Mouse (Mus musculus) left cerebral cortex, postnatal 4 days (tissue): ENCODE data around the gene Cnst. TPM values are rescaled to one million over a fixed set of nuclear protein-coding genes. Genes with fewer than 3 reads are reported as not detected.
"Not testable (repeated sequence)": the region's sequence is repeated elsewhere in the genome, so short reads cannot be mapped to it uniquely, and the experiment has no call there.

Experiments used
- DNase-seq: peaks from one replicate; pipeline ENCODE4 v3.0.0-alpha.2; 2022
- intact Hi-C: fragments of 180-260 bp; cut with DNase I; formaldehyde crosslinking; loops from one replicate; pipeline ENCODE4 v1.15.1; 2025
- total RNA-seq, 2 experiments: library from RNA; stranded (reverse); gene quantifications; 2 replicates each; pipeline ENCODE4 v1.2.3; 2021

The Cnst gene
- total RNA-seq: 10 to 100 TPM; 26.3 to 28.9 TPM

DNA sequence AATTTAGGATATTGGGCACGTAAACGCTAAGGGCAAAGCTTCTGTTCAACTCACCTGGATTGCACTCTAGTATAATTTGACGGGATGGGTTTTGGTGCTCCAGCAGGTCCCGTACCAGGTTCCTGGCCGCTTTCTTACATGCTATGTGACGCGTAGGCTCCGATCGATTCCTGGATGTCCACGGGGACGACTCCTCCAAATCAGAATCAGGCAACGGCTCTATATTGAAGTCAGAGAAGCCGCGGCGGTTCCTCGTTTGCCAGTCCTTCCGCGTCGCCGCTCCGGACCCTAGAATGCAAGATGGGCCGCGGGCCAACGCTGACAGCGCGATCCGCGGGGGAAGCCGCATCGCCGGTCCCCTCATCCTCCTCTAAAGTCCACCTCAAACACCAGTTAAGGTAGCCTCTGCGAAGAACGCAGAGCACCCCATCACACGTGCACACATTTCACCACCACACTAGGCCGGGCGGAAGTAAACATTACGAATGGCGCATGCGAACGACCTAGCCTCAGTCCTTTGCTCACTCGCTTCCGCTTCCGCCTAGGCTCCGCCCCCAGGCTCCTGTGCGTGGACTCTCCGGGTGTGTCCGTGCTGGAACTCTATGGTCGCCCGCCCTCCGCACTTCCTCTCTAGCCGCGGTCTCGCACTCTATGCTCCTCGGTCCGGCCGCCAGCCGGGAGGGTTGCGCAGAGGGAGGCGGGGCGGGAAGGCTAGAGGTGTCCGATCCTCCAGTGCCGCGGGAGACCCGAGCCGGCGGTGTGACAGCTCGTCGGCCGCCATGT is at the start of gene Cnst, which contains the start of gene Tfb2m:
Cnst (plus strand) TSS at position 603 of the 783 bp plus-strand sequence.
Tfb2m (minus strand) TSS at position 500 of the 783 bp plus-strand sequence.
- peak; percentile 98 for DNase-seq
- intact Hi-C loops: not testable (repeated sequence)

DNA sequence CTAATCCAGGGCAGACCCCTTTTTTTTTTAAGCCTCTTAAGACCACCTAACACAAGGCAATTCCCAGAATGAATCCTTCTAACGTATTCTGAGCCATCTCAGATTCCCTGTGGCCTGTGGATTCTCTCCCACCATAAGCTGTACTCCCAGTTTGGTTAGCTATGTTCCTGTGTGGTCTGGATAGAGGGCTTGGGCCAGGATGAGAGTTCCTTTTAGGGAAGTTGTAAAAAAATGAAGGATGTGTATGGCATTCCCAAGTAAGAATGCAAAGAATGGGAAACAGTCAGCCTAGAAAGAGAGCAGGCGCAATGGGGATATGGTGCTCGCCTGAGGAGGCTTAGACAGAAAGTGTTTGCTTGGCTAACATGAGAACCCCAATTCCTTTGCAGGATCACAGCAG is 46.9 kb upstream of the Cnst start:
- intact Hi-C loops: no loop called here
- DNase-seq: no peak

DNA sequence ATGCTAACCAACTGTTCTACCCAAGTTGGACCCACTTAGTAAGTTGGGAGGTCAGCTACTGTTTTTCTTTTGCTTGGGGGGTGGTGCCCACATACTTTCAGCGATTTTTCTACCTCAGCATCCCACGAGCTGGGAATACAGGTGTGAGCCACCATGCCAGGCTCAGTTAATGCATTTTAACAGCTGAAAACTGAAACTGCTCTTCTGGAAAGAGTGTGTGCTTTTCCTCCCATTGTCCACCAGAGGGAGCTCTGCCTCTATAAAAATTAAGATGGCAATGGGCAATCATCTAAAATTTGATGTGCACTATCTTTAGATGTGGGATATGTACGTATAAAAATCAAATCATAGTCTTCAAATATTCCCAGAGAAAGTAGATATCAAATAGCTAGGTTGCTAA is 43.6 kb upstream of the Cnst start:
- DNase-seq: no peak
- intact Hi-C loops: loop anchor here (5.0 to 10.0 kb wide), 2 partner anchors 162 to 235 kb away; partner anchors contain the start of gene Sccpdh

DNA sequence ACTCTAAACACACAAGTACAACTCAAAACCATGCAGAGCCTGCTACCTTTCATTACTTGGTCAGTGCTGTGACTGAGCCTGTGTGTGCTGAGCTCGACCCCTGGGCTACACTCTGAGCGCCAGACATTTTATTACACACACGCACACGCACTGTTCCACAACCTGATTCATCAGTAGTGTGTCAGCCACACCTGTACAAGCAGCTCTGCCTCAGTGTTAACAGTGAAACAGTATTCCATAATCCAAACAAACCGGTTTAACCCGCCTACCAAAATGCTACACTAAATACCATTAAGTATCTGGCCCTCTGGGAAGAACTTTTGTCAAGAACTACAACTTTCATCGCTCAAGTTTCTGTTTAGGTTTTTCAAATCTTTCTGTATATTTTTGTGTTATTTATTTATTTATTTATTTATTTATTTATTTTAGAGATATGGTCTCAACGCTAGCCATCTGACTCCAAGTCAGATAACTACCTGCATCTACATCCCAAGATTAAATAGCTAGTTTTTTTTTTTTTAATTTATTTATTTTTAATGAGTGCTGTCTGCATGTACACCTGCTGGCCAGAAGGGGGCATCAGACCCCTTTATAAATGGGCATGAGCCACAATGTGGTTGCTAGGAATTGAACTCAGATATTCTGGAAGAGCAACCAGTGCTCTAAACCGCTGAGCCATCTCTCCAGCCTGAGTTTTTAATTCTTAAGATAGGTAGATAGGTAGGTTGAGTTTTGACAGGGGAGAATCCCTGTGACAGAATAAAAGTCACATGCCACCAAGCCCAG is 39.4 kb upstream of the Cnst start:
- intact Hi-C loops: loop anchor here (5.0 to 10.0 kb wide), 2 partner anchors 116 to 158 kb away; partner anchors contain the start of gene Sccpdh
- DNase-seq: no peak

DNA sequence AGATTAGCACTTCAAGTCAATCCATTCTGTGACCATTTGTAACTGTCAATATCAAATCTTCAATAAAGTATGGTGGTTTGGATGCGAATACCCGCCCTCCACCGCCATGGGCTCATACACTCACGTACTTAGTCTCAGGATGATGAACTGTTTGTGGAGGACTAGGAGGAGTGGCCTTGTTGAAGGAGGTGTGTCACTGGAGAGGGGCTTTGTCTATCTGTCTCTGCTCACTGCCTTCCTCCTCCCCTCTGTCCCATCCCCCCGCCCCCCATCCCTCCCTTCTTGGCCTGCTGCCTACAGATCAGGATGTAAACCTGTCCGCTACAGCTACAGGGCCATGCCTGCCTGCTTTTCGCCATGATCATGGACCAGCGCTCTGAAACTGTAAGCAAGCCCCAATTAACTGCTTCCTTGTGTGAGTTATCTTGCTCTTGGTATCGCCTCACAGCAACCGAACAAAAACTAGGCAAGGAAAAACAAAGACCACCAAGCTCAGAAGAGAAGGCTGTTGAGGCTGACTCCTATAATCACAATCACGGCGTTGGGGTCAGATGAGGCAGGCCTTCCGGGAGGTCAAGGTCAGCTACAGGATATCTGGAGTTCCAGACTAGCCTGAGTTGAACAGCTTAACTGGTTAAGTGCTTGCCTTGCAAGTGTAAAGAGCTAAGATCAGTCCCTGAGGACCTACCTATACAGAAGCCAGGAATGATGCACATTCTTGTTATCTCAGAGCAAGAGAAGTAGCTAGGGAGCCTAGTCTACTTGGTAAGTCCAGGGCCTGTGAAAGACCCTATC is 35.4 kb upstream of the Cnst start:
- intact Hi-C loops: no loop called here
- no peak for DNase-seq

DNA sequence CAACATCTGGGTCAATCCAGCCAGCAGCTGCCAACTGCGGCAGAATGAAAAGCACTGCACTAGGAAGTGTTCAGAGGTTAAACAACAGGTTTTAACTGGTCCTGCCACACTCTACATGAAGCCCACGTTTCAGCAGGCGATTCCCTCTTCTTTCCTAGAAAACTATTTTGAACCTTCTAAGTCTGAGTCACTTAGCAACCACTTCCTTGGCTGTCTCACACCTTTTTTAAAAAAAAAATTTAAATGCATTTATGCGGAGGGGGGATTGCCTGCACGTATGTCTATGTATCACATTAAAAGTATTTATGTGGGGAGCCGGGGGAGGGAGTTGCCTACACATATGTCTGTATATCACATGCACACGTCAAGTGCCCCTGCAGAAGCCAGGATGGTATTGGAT is 34.3 kb upstream of the Cnst start:
- intact Hi-C loops: no loop called here
- DNase-seq: no peak

DNA sequence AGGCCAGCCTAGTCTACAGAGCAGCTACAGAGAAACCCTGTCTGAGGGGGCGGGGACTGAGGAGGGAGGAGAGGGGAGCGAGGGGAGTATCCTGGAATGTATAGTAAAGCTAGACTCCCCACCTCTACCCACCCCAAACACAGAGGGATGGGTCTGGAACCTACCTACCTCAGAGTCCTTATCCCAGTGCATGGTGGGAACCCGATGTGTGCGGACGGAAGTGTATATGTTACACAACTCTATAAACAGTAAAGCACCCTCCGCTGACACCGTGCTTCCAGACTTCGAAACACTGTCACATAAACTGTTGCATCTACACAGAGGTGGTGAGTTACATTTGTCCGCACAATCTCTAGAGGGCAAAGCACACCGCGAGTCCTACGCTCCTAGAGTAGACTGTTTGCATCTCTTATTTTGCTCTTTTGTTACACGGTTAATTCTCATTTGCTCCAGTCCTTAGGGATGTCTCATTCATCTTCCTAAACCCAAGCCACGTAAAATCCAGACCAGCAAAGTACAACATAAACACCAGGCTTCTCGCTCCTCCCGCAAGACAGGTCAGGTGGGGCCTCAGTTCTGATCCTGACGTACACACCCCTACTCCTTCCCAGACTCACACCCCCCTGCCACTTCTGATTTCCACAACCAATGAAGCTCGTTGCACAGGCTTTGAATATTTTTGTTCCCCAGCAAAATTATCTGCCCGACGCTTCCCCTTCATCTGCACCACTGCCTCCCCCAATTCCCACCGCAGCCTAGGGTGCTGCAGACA is 29.0 kb upstream of the Cnst start:
- peak; percentile 3 for DNase-seq
- intact Hi-C loops: no loop called here

DNA sequence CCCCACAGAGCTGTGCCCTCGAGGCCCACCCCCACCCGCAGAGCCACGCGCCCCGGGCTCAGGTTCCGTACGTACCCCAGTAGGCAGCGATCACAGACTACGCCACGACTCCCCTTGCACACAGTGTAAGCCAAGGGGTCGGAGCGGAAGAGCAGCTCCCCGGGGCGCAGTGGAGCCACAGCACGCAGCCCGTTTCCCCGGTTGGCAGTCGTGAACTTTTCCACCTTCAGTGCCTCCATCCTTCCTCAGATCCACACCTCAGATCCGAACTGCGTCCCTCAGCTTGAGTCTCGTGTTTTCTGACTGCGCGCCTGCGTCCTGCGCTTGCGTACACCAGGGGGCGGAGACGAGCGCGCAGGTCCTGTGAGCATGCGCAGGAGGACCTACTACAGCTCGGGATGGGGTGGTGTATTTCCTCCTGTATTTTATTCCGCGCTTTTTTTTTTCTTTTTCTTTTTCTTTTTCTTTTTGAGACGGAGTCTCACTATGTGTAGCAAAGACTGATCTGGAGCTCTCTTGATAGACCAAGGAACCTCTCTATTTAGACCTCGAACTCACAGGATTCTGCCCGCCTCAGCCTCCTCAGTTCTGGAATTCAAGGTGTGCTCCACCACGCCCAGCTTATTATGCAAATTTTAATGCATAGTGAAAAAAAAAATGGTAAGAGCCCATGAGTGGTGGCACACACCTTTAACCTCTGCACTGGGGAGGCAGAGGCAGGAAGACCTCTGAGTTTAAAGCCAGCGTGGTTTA is 28.3 kb upstream of the Cnst start, which contains the start of gene Smyd3:
Smyd3 (minus strand) TSS at position 329 of the 753 bp plus-strand sequence.
- DNase-seq: peak; percentile 85
- intact Hi-C loops: no loop called here

DNA sequence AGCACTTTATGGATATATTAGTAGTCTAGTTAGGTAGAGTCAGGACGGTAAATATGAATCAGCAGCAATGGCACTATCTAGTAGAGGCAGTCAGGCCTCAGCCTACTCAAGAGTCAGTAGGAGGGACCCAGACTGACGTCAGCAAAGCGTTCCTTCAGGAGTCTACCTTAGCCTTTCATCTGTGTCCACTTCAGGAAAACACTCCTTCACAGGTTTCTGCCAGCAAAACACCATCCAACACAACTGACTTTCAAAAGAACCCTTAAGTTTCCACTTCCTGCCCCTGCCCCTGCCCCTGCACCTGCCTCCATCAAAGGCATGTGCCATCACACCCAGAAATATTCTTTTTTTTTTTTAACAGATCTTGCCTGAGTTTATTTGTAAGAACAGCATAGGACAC is 26.3 kb upstream of the Cnst start:
- intact Hi-C loops: no loop called here
- DNase-seq: no peak

DNA sequence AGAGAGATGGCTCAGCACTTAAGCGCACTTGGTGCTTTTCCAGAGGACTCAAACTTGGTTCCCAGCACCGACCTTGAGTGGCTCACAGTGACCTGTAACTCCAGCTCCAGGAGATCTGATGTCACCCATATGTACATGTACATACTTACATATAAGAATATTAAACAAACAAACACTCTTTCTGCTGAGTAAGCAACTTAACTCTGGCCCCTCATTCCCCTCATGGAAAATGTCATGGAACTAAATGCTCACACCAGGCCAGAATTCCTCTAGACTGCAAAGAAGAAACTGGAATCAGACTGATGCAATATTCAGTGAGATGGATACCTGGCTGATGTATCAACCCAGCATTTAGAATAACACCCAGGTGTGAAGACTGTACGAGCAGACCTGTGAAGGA is 7.1 kb upstream of the Cnst start:
- intact Hi-C loops: no loop called here
- DNase-seq: no peak

DNA sequence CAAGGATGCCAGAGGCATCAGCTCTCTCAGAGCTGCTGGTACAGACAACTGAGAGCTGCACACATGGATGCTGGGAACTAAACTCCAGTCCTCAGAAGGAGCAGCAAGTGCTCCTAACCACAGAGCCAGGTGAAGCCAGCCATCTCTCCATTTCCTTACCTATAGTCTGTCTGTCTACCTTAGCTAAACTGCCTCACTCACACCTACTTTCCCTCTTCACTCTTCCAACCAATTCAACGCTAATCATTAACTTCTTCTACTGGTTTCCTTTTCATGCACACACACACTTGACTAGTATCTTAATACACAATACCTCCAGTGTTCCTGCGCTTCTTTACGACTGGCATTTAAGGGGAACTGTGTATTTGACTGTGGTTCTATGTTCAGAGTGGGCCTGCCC is 6.3 kb upstream of the Cnst start:
- intact Hi-C loops: no loop called here
- DNase-seq: no peak

DNA sequence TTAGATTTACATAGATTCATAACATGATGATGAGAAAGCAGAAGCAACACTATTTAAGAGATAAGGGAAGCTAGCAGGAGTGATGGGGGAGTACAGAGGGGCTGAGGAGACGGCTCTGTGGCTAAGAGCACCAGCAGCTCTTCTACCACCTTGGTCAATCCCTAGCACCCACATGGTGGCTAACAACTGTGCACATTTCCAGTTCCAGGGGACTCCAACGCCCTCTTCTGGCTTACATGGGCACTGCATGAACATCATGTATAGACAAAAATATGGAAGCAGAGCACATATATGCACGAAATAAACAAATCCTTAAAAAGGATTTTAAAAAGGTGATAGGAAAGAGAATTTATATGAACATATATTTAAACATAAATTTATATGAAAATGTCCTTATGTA is 4.7 kb upstream of the Cnst start:
- intact Hi-C loops: no loop called here
- DNase-seq: no peak

DNA sequence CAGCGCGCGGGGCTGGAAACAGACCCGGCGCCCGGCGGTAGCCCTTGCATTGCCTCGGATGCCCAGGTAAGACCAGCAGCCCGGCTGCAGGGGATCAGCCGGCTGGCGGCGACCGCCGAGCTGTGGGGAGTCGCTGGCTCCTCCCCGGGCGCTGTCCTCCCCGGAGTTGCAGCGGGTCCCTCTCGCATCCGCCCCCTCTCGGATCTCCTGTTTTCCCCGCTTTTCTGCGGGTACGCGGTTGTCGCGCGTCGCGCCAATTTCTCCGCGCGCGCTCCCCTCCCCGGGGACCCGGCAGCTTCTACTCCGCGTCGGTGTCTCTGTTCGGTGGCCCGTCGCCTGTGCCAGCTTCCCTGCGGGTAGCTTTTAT is 364 bp downstream of the Cnst start:
- DNase-seq: no peak
- intact Hi-C loops: no loop called here

DNA sequence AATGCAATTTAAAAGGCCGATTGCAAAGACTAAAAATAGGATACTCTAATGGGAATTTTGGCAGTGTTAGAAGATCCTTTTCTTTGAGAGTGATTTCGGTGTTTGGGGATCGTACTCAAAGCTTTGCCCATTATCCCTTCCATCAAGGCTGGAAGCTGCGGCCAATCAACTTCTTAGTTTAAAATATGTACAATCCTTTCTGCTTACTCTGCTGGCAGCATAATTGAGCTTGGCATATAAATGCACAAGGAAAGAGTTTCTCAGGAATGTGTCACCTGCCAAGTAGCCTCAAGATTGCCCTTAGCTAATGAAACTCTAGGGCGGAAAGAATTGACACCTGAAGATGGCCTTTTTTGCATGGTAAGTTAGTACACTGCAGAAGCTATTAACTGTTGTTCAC is 1.0 kb downstream of the Cnst start:
- intact Hi-C loops: no loop called here
- no peak for DNase-seq

DNA sequence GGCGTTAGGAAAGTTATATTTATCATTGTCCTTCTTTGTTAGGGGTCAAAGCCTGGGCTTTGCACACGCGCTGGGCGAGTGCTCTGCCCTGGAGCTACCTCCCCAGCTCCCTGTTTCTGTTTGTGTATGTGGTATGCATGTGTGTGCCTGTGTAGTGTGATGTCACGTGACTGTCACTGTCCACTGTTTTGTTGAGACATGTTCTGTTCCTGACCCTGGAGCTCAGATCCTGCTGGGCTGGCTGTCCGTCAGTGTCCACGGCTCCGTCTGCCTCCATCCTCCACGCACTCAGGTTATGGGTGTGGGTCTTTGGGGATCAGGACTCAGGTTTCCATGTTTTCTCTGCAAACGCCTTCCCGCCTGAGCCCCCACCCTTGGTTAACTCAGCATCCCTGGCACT is 2.0 kb downstream of the Cnst start:
- DNase-seq: no peak
- intact Hi-C loops: no loop called here

DNA sequence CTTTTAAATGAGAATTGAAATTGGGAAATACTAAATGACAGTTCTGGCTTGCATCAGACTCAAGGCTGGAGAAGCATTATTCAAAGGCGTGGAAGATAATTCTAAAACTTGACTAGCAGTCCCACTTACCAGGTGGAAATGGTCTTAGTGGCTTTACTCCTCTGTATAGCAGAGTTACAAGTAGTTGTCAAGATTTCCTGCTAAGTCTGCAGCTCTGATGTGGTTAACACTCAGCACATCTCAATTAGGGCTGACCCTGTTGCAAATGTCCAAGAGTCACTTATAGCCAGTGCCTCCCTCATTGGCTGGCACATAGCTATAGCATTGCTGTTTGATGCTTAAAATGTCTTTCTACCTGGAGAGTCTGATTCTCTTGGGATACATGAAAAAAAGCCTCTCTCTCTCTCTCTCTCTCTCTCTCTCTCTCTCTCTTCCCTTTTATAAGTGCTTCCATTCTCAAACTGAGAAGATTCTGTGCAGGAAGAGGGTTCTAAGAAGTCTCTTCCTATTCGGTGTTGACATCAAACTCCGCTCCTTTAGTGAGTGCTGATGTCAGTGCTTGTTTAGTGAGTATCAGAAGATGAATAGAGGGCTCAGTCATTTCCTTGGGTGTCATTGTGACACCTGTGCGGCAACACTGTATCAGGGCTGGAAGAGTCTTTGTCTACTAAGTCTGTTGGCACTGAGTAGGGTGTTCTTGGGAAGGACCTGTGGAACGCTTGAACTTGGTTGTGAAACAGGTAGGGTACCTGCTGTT is 3.0 kb downstream of the Cnst start:
- intact Hi-C loops: no loop called here
- DNase-seq: no peak

DNA sequence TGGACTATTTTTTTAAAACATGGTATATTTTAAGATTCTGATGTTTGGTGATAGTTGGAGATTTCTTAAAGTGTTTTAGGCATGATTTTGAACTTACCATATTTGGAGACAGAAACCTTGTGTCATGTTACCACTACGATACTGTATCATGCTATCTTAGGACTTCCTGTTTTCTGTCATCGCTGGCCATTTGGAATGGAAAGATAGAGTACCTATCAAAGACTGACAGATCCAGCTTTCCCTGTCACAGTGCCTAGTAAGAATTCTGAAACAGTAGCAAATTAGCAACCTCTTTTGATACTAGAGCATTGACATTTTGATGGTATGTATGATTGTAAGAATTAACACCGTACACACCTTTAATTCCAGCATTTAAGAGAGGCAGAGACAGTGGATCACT is 5.2 kb downstream of the Cnst start:
- intact Hi-C loops: no loop called here
- DNase-seq: no peak

DNA sequence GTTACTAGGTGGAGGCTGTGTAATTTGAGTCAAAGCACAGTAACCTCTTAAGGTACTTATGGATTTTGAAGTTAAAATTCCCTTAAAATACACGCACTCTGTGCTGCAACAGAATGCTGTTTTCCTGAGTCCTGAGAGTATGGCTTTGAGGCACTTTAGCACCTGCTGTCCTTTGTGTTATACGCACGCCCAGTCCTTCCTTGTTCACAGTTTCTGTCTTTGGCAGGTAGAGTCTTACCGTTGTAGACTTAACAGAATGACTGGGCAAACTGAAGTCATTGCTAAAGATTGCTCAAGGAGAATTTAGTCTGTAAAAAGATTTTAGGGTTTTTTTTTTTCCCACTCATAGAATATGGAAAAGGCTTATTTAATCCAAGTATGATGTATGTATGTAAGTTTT is 5.8 kb downstream of the Cnst start:
- intact Hi-C loops: no loop called here
- no peak for DNase-seq

DNA sequence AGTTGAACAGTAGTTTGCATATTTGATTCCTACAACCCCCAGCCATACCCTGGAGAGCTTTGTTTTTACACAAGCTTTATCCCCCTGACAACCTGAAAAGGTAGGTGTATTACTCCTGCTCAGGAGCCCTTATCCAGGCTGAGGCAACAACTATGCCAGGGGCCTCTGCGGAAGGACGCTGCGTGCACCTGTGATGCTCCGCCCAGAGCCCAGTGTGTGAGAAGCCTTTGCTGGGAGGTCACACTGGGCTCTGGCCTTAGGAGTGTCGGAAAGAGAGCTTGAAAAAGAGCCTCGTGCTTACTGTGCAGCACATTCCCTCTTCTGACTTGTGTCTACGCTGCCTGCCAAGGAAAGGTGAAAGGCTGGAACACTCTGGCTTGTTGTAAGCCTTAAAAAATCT is 6.6 kb downstream of the Cnst start:
- DNase-seq: no peak
- intact Hi-C loops: no loop called here
